Mouse (Mus musculus) heart, embryonic 12.5 days (tissue): Measurements from ENCODE around the gene Cfap126. TPM values are rescaled to one million over a fixed set of nuclear protein-coding genes. Genes with fewer than 3 reads are reported as not detected.

ENCODE experiments used
- ATAC-seq: fragments of 200-750 bp; cut with Nextera tagmentation; 2 replicates; pipeline ENCODE4 v1.8.0; 2017; ENCODE audit warnings: moderate TSS enrichment, moderate library complexity; ENCODE audit not compliant: insufficient number of reproducible peaks, low FRiP score
- H3K27ac ChIP-seq: fragments of 300-500 bp; sonication (generic); 2 replicates; pipeline ENCODE4 v1.5.1; 2016; ENCODE audit warnings: mild to moderate bottlenecking, moderate library complexity; ENCODE audit not compliant: poor library complexity, severe bottlenecking
- H3K27me3 ChIP-seq: fragments of 300-500 bp; sonication (generic); replicated peaks from 2 replicates; pipeline ENCODE4 v1.6.1; 2016; ENCODE audit warnings: mild to moderate bottlenecking, moderate library complexity
- H3K36me3 ChIP-seq: fragments of 300-500 bp; sonication (generic); 2 replicates; pipeline ENCODE4 v1.6.1; 2016; ENCODE audit warnings: mild to moderate bottlenecking, moderate library complexity
- H3K4me1 ChIP-seq: fragments of 300-500 bp; sonication (generic); replicated peaks from 2 replicates; pipeline ENCODE4 v1.6.1; 2016; ENCODE audit warnings: mild to moderate bottlenecking
- H3K4me2 ChIP-seq: fragments of 300-500 bp; sonication (generic); 2 replicates; pipeline ENCODE4 v1.6.1; 2016; ENCODE audit warnings: mild to moderate bottlenecking, moderate library complexity
- H3K4me3 ChIP-seq: fragments of 300-500 bp; sonication (generic); 2 replicates; pipeline ENCODE4 v1.5.1; 2016; ENCODE audit warnings: mild to moderate bottlenecking
- H3K9ac ChIP-seq: fragments of 300-500 bp; sonication (generic); 2 replicates; pipeline ENCODE4 v1.6.1; 2016; ENCODE audit warnings: mild to moderate bottlenecking, moderate library complexity
- H3K9me3 ChIP-seq: fragments of 300-500 bp; sonication (generic); replicated peaks from 2 replicates; pipeline ENCODE4 v1.6.1; 2016; ENCODE audit warnings: mild to moderate bottlenecking, moderate library complexity
- WGBS: fragments of 180-500 bp; shearing (Covaris S2); methylation state at CpG from one replicate; pipeline ENCODE4 v1.1.7; 2016; 5-methylcytosine and 5-hydroxymethylcytosine counted together
- polyA plus RNA-seq: library from polyadenylated mRNA; unstranded; fragments of >200 nt; fragmentation: Nextera tagmentation; extraction: Ambion mirVana; gene quantifications from 2 replicates; pipeline ENCODE4 v1.2.1, GENCODE M21; 2016

Gene Cfap126
- polyA plus RNA-seq, 1 experiment from 2014 or later, result 3.5 TPM

DNA sequence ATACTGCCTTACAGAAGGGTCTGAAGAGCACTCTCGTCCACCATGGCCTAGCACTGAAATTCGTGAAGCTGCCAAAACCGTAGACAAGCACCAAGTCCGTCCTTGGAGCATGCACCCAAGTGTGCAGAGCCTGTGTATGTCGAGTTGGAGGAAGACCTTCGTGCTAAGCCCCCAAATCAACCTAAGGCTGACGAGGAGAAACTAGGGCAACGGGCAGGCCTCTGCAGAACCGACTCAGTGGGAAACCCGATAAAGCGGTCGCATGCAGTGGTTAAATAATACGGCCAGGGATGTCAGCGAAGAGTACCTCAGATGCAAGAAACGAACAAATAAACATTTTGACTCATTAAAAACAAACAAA, 3.1 kb upstream of the Cfap126 start:
- Histone ChIP-seq H3K9me3 (no peaks in the 10 kb centered on the region), H3K4me1 (peaks cover 3% of the 10 kb centered on the region; the same call in 1 of the 2 replicates), H3K4me2 (peak overlapping the region; percentile 74), H3K27ac (peak overlapping the region; percentile 28; the same call in 1 of the 2 replicates), H3K36me3 (no peaks in the 10 kb centered on the region), H3K4me3 (peak overlapping the region; percentile 65), H3K27me3 (no peaks in the 10 kb centered on the region), H3K9ac (peak overlapping the region; percentile 71)
- ATAC-seq, result no peak
- WGBS, result 13% methylated on average over 15 of the region's 15 CpGs

DNA sequence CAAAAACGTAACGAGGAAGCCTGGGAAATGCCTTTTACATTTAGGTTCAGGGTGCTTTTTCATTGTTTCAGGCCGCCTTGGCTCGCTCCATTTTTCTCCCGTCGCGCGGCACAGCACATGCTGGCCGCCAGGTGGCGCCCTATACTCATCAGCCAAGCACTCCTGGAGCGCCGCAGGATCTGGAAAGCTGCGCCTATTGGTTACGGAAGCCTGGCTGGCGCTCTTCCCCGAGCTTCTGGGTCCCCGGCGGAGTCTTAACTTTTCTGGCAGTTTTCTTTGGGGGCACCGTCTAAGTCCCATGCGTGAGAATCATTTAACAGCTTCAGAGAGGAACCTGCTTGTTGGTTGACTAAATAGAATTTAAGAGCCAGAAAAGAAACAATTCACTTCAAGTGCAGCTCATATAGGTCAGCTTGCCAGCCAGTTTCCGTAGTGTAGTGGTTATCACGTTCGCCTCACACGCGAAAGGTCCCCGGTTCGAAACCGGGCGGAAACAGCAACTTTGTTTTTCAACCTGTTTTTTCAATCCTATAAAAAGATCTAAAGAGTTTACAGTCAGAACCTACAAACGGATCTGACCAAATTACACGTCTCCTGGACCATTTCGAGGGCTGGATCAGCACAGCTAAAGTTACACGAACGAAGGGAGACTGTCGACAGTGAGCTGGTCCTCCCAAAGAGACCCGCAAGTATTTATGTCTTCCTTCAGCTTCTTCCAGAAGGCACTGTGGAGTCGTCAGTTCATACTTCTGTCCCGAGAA, 2.5 kb upstream of the Cfap126 start:
- H3K9me3 ChIP-seq, result no peaks in the 10 kb centered on the region
- under 1% methylated on average over 38 of the region's 38 CpGs for WGBS
- peak; percentile 89 for ATAC-seq

DNA sequence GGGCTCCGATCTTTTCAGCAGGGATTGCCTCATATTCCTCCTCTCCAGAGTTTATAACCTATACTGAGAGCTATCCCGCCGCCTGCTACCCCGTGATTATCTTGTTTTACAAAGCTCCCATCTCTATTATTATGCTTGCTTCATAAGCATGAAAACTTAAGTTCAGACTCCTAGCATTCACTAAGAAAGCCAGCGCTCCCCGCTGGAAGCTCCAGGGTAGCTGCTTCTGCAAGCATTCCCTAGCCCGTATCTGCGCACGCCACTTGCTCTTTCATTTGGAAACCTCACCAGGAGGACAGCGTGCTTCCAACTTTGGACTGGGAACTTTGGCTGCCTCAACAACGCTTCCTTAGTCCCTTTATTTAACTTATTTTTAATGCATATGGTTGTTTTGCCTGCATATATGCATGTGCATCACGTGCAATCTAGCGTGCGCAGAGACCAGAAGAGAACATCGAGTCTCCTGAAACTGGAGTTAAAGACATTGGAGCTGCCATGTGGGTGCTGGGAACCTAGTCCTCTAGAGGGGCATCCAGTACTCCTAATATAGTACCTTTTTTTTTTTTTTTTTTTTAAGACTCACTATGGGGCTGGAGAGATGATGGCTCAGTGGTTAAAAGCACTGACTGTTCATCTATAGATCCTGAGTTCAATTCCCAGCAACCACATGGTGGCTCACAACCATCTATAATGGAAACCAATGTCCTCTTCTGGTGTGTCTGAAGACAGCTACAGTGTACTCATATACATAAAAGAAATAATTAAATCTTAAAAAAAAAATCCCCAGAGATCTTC, 1.7 kb upstream of the Cfap126 start:
- WGBS, result 2% methylated on average over 15 of the region's 15 CpGs
- Histone ChIP-seq H3K27me3 (no peaks in the 10 kb centered on the region), H3K27ac (peak overlapping the region; percentile 73), H3K4me3 (peak overlapping the region; percentile 65), H3K4me2 (peak overlapping the region; percentile 74), H3K36me3 (no peaks in the 10 kb centered on the region), H3K9me3 (no peaks in the 10 kb centered on the region), H3K4me1 (peaks cover 3% of the 10 kb centered on the region; the same call in 1 of the 2 replicates), H3K9ac (peak overlapping the region; percentile 71)
- ATAC-seq, result no peak

More for the DNA sequence above, 2.5 kb upstream of the Cfap126 start:
- Histone ChIP-seq H3K27me3 (no peaks in the 10 kb centered on the region), H3K4me3 (peak overlapping the region; percentile 65), H3K27ac (peak overlapping the region; percentile 73), H3K9ac (peak overlapping the region; percentile 71), H3K4me2 (peak overlapping the region; percentile 74), H3K36me3 (no peaks in the 10 kb centered on the region), H3K4me1 (peaks cover 3% of the 10 kb centered on the region; the same call in 1 of the 2 replicates)

DNA sequence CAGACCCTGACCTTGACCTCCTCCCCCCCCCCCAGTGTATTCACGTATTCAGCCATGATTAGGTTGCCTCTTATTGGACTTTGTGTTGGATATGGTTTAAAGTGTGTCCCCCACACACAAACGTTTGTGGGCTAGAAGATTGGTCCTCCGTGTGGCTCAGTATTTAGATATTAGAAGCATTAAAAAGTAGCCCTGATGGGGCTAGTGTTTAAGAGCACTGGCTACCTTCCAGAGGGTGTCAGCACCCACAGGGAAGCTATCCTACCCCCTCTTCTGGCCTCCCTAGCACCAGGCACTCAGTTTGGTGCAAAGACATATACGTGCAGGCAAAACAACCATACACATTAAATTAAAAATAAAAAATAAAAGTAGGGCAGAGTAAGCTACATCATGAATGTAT, 732 bp upstream of the Cfap126 start:
- WGBS, result 79% methylated on average over 4 of the region's 4 CpGs
- H3K27ac ChIP-seq, result no peak overlapping the region
- peaks cover 3% of the 10 kb centered on the region; the same call in 1 of the 2 replicates for H3K4me1 ChIP-seq
- no peaks in the 10 kb centered on the region for H3K27me3 ChIP-seq
- no peak overlapping the region for H3K9ac ChIP-seq
- H3K4me3 ChIP-seq, result no peak overlapping the region
- no peak for ATAC-seq
- H3K36me3 ChIP-seq, result no peaks in the 10 kb centered on the region
- H3K9me3 ChIP-seq, result no peaks in the 10 kb centered on the region
- no peak overlapping the region; the same call in 1 of the 2 replicates for H3K4me2 ChIP-seq

DNA sequence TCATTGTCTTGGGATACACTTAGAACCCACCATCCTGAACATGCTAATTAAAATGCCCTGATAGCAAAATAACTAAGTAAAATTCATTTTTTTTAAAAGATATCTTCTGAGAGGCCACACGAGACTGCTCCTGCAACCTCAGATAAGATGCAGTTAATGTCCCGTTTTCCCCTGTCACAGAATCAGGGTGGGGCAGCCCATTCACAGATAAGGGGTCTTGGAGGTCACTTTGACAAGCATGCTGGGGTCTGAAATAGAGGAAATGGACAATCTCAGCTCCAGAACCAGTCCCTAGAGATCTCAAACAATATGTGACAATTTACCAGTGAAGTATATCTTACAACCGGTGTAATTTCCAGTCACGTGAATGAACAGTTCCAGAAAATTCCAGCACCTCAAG, 2.6 kb downstream of the Cfap126 start:
- ATAC-seq, result no peak
- Histone ChIP-seq H3K27ac (no peak overlapping the region), H3K4me1 (peaks cover 13% of the 10 kb centered on the region), H3K27me3 (no peaks in the 10 kb centered on the region), H3K4me2 (no peak overlapping the region), H3K9me3 (no peaks in the 10 kb centered on the region), H3K9ac (no peak overlapping the region), H3K36me3 (no peaks in the 10 kb centered on the region), H3K4me3 (no peak overlapping the region)
- WGBS, result 27% methylated on average over 4 of the region's 4 CpGs

DNA sequence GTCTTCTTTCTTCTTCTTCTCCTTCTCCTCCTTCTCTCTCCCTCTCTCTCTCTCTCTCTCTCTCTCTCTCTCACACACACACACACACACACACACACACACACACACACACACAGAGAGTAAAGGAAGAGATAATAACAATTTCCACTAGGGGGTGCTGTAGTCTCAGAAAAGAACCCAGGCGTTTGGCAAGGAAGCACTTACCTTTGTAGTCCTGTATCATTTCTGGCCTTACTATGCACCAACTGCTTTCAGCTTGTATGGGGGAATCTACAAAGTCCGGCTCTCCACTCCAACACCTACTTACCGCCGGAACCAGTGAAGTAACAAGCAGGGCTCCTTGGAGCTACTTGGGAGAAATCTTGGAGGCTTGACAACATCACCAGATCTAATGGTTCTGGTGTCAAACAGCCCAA, 4.6 kb downstream of the Cfap126 start:
- Histone ChIP-seq H3K27ac (no peak overlapping the region), H3K4me1 (peaks cover 18% of the 10 kb centered on the region), H3K36me3 (no peaks in the 10 kb centered on the region), H3K4me3 (no peak overlapping the region), H3K4me2 (no peak overlapping the region), H3K27me3 (no peaks in the 10 kb centered on the region), H3K9me3 (no peaks in the 10 kb centered on the region), H3K9ac (no peak overlapping the region)
- 12% methylated on average over 4 of the region's 4 CpGs for WGBS
- ATAC-seq, result no peak

DNA sequence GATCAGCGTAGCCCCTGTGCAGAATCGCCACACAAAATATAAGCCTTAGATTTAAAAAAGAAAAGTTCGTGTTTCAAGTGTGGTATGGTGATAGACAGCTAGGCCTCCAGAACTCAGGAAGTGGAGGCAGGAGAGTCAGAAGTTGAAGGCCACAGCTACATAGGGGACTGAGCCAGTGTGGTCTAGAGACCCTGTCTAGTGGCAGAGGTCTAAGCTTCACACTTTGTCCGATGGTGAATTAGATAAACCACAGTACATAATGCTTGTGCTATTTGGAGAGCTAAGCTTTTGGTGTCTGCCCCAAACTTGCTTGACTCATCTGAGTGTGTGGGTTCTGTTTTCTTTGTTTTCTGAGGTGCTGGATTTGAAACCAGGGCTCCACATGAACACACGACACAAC, 5.3 kb downstream of the Cfap126 start:
- Histone ChIP-seq H3K4me2 (no peak overlapping the region), H3K36me3 (no peaks in the 10 kb centered on the region), H3K9me3 (no peaks in the 10 kb centered on the region), H3K27ac (no peak overlapping the region), H3K9ac (no peak overlapping the region), H3K4me3 (no peak overlapping the region), H3K27me3 (no peaks in the 10 kb centered on the region), H3K4me1 (peaks cover 18% of the 10 kb centered on the region)
- ATAC-seq, result no peak
- 81% methylated on average over 5 of the region's 5 CpGs for WGBS

DNA sequence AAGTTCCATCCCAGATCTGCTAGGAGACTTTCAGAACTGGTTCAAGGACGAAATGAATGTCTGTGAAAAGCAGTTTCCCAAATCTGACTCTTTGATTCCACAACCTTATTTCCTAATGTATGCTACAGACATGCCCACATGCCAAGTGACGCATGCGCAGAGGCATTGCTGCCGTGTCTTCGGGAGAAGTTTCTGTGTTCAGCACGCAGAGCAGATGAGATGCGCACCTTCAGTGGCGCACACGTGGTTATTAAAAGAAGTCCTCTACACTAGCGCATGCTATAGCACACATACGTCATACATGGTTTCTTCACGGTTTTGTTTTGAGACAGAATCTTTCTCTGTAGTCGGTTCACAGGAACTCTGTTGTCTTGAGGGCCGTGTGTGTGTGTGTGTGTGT, 5.7 kb downstream of the Cfap126 start:
- H3K9ac ChIP-seq, result no peak overlapping the region
- no peak overlapping the region for H3K4me2 ChIP-seq
- no peak overlapping the region for H3K4me3 ChIP-seq
- no peaks in the 10 kb centered on the region for H3K27me3 ChIP-seq
- WGBS, result 83% methylated on average over 14 of the region's 14 CpGs
- no peaks in the 10 kb centered on the region for H3K36me3 ChIP-seq
- no peaks in the 10 kb centered on the region for H3K9me3 ChIP-seq
- ATAC-seq, result no peak
- H3K4me1 ChIP-seq, result peaks cover 18% of the 10 kb centered on the region
- no peak overlapping the region for H3K27ac ChIP-seq

DNA sequence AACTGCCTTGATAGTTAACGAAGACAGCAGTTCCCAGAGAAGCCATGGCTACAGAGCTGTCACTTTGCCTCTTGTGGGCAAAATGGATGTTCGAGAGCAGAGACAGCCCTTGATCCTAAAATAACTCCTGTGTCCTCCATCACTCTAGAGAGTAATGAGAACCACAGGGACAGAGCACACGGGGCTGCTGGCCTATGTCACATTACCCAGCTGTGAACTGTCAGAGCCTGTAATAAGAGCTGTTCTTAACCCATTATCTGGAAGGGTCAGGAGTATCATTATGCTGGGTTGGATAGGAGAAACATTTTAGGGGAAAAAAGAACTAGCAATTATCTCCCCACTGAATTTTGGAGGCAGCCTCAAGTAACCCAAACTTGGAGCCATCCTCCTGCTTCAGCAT, 7.2 kb downstream of the Cfap126 start:
- 25% methylated on average over 3 of the region's 3 CpGs for WGBS
- Histone ChIP-seq H3K9ac (no peak overlapping the region), H3K27ac (peak overlapping the region; percentile 32; the same call in 1 of the 2 replicates), H3K36me3 (no peaks in the 10 kb centered on the region), H3K27me3 (no peaks in the 10 kb centered on the region), H3K4me3 (no peak overlapping the region), H3K4me1 (peaks cover 18% of the 10 kb centered on the region), H3K4me2 (no peak overlapping the region), H3K9me3 (no peaks in the 10 kb centered on the region)
- 0 out of 2 replicates have a peak, but pooled peaks have one; percentile 39 for ATAC-seq

DNA sequence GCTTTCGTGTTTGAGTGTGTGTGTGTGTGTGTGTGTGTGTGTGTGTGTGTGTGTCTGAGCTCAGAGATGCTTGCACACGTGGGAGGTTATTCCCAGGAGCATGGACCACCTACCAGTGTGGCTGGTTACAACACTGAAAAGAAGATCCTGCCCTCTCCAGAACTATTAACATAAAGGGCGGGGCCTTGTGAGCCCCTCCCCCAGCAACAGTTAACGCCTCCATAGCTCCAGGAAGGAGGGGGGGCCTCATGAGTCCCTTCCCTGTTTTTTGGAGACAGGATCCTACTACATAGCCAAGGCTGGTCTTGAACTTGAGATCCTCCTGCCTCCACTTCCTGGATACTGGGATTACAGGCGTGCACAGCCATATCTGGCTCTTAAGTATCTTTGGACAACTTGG, 8.1 kb downstream of the Cfap126 start:
- ATAC-seq, result no peak
- H3K9me3 ChIP-seq, result no peaks in the 10 kb centered on the region
- no peak overlapping the region for H3K4me2 ChIP-seq
- 47% methylated on average over 5 of the region's 5 CpGs for WGBS
- no peak overlapping the region for H3K27ac ChIP-seq
- peaks cover 18% of the 10 kb centered on the region for H3K4me1 ChIP-seq
- H3K27me3 ChIP-seq, result no peaks in the 10 kb centered on the region
- H3K4me3 ChIP-seq, result no peak overlapping the region
- no peaks in the 10 kb centered on the region; the same call in 1 of the 2 replicates for H3K36me3 ChIP-seq
- H3K9ac ChIP-seq, result no peak overlapping the region

DNA sequence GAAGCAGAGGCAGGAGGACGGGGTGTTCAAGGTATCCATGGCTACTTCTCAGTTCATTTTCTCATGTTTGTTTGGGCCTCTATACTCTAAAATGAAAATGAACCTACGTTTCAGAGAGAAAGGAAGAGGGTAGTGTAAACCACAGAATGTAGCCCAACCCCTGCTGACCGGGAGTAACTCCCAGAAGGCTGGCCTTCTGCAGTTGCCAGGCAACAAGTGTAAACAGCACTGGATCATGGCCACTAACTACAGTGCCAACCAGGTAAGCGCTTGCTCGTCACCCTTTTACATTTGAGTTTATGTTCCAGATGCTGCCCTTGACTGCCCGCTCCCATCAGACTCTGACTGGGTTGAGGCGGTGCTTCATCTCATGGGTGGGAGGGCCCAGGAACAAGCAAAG, 9.2 kb downstream of the Cfap126 start:
- Histone ChIP-seq H3K27ac (no peak overlapping the region), H3K4me1 (peaks cover 18% of the 10 kb centered on the region), H3K4me2 (no peak overlapping the region), H3K4me3 (no peak overlapping the region), H3K36me3 (peaks cover 8% of the 10 kb centered on the region), H3K27me3 (no peaks in the 10 kb centered on the region), H3K9me3 (no peaks in the 10 kb centered on the region), H3K9ac (no peak overlapping the region)
- no peak for ATAC-seq
- WGBS, result 38% methylated on average over 7 of the region's 7 CpGs
